Mouse (Mus musculus): Measurements from ENCODE around the gene H1f0. TPM values are rescaled to one million over a fixed set of nuclear protein-coding genes. Genes with fewer than 3 reads are reported as not detected.

H1f0 gene
- total and polyA plus RNA-seq, 3 experiments: 33.5 to 213 (median 46.8) TPM

DNA sequence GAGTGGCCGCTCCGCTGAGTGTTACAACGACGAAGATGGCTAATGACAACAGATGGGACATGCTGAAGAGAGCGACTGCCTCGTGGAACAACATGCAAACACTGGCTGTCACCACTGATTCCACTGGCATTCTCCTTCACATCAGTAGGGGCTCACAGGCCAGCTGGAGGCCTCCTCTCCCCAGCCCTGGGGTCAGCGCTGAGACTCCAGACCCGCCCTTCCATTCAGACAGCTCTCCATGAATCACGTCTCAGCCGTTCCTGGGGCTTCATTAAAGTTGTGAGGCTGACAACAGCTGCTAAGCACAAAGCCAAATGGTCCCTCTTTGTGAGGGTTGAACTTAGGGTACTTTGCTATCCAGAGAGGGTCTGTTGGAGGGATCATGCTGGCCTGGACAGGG lies 16.7 kb upstream of the H1f0 start:
- no peaks in the 10 kb centered on the region for H3K36me3 ChIP-seq (ENCODE audit: control insufficient read depth in 1 of 2, insufficient read depth in 2 of 2, low read length in 2 of 2)
- no peak overlapping the region for H3K9ac ChIP-seq (ENCODE audit: control insufficient read depth, low read depth, low read length, poor library complexity, severe bottlenecking)
- H3K4me3 ChIP-seq (ENCODE audit: control insufficient read depth in 1 of 2, insufficient read depth in 1 of 2, low read depth in 2 of 2, low read length in 2 of 2): no peak overlapping the region
- H3K27ac ChIP-seq (ENCODE audit: control insufficient read depth, low read depth, low read length): no peak overlapping the region
- H3K27me3 ChIP-seq (ENCODE audit: control insufficient read depth in 1 of 2, insufficient read depth in 2 of 2, low read length in 2 of 2): no peaks in the 10 kb centered on the region
- H3K9me3 ChIP-seq (replicated peaks; ENCODE audit: insufficient read depth, low read length): no peaks in the 10 kb centered on the region
- no peaks in the 10 kb centered on the region for H3K4me1 ChIP-seq (ENCODE audit: control insufficient read depth in 1 of 2, insufficient read depth in 2 of 2, low read length in 2 of 2)
- no peaks in the 10 kb centered on the region for H3K79me2 ChIP-seq (ENCODE audit: control insufficient read depth, insufficient read depth, low read length, poor library complexity)
- DNase-seq (ENCODE audit: low read depth, low spot score): no peak
- TF ChIP-seq EP300 (IDR thresholded peaks at IDR 0.05; ENCODE audit: low read depth in 1 of 2, low read length in 2 of 2) (no peak), NELFE (IDR thresholded peaks at IDR 0.05; ENCODE audit: low read depth, low read length) (no peak), POLR2AphosphoS5 (IDR thresholded peaks at IDR 0.05; ENCODE audit: borderline replicate concordance, low read depth, low read length) (no peak), JUND (IDR thresholded peaks at IDR 0.05; ENCODE audit: low read depth, low read length) (no peak), KAT2A (conservative IDR thresholded peaks at IDR 0.05; ENCODE audit: low read depth, low read length) (no peak), ZNF384 (IDR thresholded peaks at IDR 0.05; ENCODE audit: low read depth, low read length) (no peak), E2F4 (IDR thresholded peaks at IDR 0.05; ENCODE audit: borderline replicate concordance, low read depth, low read length) (no peak), MYC (IDR thresholded peaks at IDR 0.05; ENCODE audit: low read depth, low read length) (no peak), MAZ (IDR thresholded peaks at IDR 0.05; ENCODE audit: low read depth, low read length) (no peak), GATA1 (IDR thresholded peaks at IDR 0.05; ENCODE audit: low read depth, low read length) (no peak), RCOR1 (IDR thresholded peaks at IDR 0.05; ENCODE audit: low read depth, low read length) (no peak), CHD2 (IDR thresholded peaks at IDR 0.05; ENCODE audit: low read length) (no peak), MEF2A (IDR thresholded peaks at IDR 0.05; ENCODE audit: extremely low read depth, insufficient replicate concordance, low read depth, low read length, poor library complexity, severe bottlenecking) (no peak), ZC3H11A (IDR thresholded peaks at IDR 0.05; ENCODE audit: low read depth, low read length) (no peak)

GRCm38 (mm10) chr15:79013382-79013781 lies 14.9 kb upstream of the H1f0 start:
- Histone ChIP-seq H3K9me3 (replicated peaks; ENCODE audit: insufficient read depth, low read length) (no peaks in the 10 kb centered on the region), H3K36me3 (ENCODE audit: control insufficient read depth in 1 of 2, insufficient read depth in 2 of 2, low read length in 2 of 2) (no peaks in the 10 kb centered on the region), H3K27ac (ENCODE audit: control insufficient read depth, low read depth, low read length) (no peak overlapping the region), H3K27me3 (ENCODE audit: control insufficient read depth in 1 of 2, insufficient read depth in 2 of 2, low read length in 2 of 2) (no peaks in the 10 kb centered on the region), H3K79me2 (ENCODE audit: control insufficient read depth, insufficient read depth, low read length, poor library complexity) (no peaks in the 10 kb centered on the region), H3K4me3 (ENCODE audit: control insufficient read depth in 1 of 2, insufficient read depth in 1 of 2, low read depth in 2 of 2, low read length in 2 of 2) (no peak overlapping the region), H3K4me1 (ENCODE audit: control insufficient read depth in 1 of 2, insufficient read depth in 2 of 2, low read length in 2 of 2) (no peaks in the 10 kb centered on the region), H3K9ac (ENCODE audit: control insufficient read depth, low read depth, low read length, poor library complexity, severe bottlenecking) (no peak overlapping the region)
- TF ChIP-seq RAD21 (IDR thresholded peaks at IDR 0.05; ENCODE audit: low read depth, low read length): no peak
- no peak for TF ChIP-seq POLR2AphosphoS5 (IDR thresholded peaks at IDR 0.05; ENCODE audit: borderline replicate concordance, low read depth, low read length)
- no peak for TF ChIP-seq UBTF (IDR thresholded peaks at IDR 0.05; ENCODE audit: borderline replicate concordance, insufficient read depth, low read depth, low read length)
- no peak for TF ChIP-seq CHD2 (IDR thresholded peaks at IDR 0.05; ENCODE audit: low read length)
- no peak for TF ChIP-seq GABPA (IDR thresholded peaks at IDR 0.05; ENCODE audit: low read depth, low read length)
- no peak for TF ChIP-seq GATA1 (IDR thresholded peaks at IDR 0.05; ENCODE audit: low read depth, low read length)
- no peak for DNase-seq (ENCODE audit: low read depth, low spot score)

All from MEL (cell line).